Mouse (Mus musculus) layer of hippocampus, postnatal 25 days (tissue): ENCODE measurements at regions not wholly inside any gene's neighbourhood (a gene's known extent, or its start where the extent isn't known, plus 50 kb on each side); places are given as distances from the start of the nearest gene placed in this dataset.

Source experiments
- DNase-seq, 2 experiments: peaks; one replicate each; pipeline ENCODE4 v3.0.0; 2022; ENCODE audit warnings: mixed read lengths in 2 of 2, low spot score in 1 of 2; ENCODE audit errors: extremely low spot score in 1 of 2
- microRNA-seq, 2 experiments: library from miRNA; unstranded; fragments of <30 nt; microRNA quantifications; one replicate each; pipeline ENCODE4 v1.2.0; 2021

DNA sequence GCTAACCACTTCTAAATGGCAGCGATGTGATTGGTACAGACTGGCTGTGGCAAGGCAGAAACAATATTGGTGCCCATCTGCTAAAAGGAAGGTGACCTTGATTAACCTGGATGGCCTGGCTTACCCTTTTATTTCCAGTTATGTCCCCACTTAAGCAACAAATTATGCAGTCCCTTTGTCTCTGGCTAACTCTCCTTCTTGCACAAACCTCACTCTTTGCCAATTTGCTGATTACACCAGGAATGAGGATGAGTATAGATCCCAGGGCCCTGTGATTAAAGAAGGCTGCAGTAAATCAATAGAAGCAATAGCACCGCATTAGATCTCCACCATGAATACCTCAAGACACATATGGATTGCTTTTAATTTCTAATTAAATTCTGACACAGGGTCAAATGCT is 87.7 kb upstream of the Gm9747 start:
- no peak for DNase-seq

DNA sequence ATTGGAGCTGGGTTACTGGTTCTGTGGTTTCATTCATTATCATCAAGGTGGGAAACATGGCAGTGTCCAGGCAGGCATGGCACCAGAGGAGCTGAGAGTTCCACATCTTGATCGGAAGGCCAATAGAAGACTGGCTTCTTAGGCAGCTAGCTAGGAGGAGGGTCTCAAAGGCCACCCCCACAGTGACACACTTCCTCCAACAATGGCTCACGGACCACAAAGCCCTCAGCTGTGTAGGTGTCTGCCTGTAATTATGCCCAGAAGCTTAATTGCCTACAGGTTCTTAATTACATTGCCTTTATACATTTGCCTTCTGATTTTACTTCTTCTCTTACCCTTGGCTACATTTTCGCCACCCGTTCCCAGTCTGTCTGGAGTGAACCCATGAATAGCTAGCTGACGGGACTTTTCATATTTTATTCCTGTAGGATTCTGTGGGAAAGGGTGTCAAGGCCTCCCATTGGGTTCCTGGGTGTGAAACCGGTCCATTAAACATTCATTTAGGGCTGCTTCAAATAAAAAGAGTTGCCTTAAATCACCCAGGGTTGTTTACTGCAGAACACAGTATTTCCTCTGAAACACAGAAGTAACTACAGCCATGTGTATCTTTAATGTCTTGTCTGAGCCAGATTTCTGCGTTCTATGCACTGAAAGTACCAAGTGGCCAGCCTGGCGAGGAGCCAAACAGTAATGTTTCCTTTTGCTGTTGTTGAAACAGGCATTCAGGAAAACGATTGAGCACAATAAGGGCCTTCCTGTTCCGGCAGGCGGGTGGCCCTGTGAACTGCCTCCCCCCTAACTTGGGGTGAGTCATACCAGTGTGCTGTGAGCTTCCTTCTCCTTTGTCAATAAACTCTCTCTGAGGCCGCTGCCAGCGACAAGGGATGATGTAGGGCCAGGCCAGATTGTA is 82.4 kb upstream of the Gm9747 start:
- peak; percentile 17 to 41 for DNase-seq

DNA sequence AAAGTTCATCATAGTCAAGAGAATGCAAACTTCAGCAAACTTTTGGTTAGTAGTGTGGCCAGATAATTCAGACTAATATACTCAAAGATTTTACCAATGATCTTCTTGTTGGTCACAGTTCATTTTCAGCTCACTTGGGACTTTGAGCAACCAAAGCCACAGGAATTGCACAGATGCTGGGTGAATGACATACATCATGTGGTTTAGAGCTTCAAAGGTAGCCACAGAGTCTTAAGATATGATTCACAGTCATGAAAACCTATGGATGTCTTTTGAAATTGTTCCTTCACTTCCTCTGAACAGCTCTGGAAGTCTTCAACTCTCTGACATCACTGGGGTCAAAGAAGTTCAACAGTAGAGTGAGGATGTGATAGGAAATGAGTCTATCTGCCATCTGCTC is 77.0 kb upstream of the Gm9747 start:
- no peak for DNase-seq

DNA sequence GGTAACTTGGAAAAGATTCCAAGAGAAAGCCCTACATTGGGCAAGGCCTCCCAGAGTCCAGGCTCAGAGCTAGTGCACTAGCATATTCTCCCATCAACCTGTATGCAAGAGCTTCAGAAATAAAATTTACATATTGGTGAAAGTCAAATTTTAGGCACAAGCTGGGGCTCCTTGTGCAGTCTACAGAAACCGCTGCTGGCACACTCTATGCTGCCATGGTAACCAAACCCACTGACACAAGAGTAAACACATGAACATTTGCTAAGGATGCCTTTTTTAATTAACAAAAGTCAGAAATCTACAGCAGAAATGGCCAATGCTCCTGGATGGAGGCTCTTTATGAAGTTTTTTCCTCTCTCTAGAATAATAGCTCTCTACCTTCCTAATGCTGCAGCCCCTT is 75.9 kb upstream of the Gm9747 start:
- DNase-seq: peak in 1 of 2 experiments; percentile 20

GRCm38 (mm10) chr1:82158466-82158865 is 74.4 kb upstream of the Gm9747 start:
- no peak for DNase-seq

- no peak for DNase-seq
These were observed 73.7 kb upstream of the Gm9747 start for GRCm38 (mm10) chr1:82159201-82159600.

DNA sequence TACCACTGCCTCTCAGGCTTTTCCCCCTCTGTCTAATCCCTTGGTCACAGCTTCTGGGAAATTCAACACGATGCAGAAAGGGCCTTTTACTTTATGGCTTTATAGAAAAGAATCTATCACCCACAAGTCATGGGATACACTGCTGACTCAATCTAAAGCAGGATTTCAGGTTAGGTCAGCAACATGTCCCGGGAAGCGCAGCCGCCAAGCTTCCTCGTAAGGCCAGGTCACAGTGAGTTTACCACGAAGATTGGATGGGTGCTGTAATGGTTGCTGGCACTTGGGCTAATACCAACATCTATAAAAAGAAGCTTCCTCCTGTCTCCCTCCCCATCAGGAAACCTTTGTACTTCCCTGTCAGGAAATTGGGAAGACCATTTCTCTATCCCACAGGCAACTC is 70.0 kb upstream of the Gm9747 start:
- DNase-seq: no peak

DNA sequence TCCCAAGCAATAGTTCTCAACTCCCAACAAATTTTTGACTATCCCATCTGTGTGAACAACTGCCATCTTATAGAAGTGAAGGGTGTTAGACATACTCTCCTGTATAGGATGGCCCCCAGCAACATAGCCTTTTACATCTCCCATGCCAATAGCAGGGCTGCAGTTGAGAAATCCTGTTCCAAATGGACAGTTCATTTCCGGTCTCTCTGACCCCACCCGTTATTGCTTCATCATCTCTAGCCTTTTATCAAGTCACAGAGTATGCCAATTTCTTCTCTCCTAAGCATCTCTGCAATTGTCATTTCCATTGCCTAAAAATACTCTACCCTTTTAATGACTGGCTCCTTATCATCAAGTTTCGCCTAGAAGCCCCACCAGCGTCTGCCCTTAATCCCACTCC is 64.8 kb upstream of the Gm9747 start:
- no peak for DNase-seq

GRCm38 (mm10) chr1:82168949-82169348 is 64.0 kb upstream of the Gm9747 start:
- no peak for DNase-seq

GRCm38 (mm10) chr1:82180427-82180826 is 52.5 kb upstream of the Gm9747 start:
- DNase-seq: no peak

Small RNA genes in the stretch of these regions (microRNA-seq; reads per million reads assigned to microRNA genes)
- 0 reads per million in 2 experiments for gene Mir6344
